Mouse (Mus musculus): ENCODE results near the gene Slc12a4. TPM values are rescaled to one million over a fixed set of nuclear protein-coding genes. Genes with fewer than 3 reads are reported as not detected.
A peak's percentile ranks its signal among the peaks of the same experiment; 100 is the strongest.

Gene Slc12a4
- polyA plus RNA-seq, 1 experiment from 2014 or later = 21.8 TPM

DNA sequence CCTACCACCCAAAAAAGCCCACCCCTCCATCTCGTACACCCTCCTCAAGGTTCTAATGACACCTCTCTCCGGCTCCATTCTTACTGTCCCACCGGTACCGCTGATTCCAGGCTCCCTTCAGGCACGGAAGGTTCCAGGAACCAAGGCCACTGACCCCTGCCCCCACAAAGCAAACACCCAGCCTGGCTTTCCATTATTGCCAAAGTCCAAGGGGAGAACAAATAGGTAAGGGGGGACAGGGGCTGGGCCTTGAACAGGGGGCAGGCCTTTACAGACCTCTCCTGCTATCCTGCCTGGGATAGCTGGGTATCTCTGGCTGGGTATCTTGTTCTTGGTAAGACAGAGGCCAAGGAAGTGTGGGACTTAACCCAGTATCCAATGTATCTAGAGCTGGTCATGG is 23.4 kb downstream of the Slc12a4 start:
- no peak for ATAC-seq (ENCODE audit: low FRiP score, low TSS enrichment)
- no peak overlapping the region for H3K4me2 ChIP-seq (replicated peaks; ENCODE audit: low read depth, low read length)
- H3K9ac ChIP-seq (ENCODE audit: low read depth, low read length) = no peak overlapping the region
- no peak overlapping the region for H3K27ac ChIP-seq (ENCODE audit: low read depth, low read length)
- H3K4me3 ChIP-seq (ENCODE audit: low read length) = no peak overlapping the region
- peaks cover 7% of the 10 kb centered on the region for H3K4me1 ChIP-seq (ENCODE audit: control insufficient read depth, insufficient read depth, low read length)
- peaks cover 49% of the 10 kb centered on the region for H3K36me3 ChIP-seq (ENCODE audit: control insufficient read depth, insufficient read depth, low read length)
- 96% methylated on average over 5 of the region's 5 CpGs for WGBS
- H3K27me3 ChIP-seq (ENCODE audit: control insufficient read depth, insufficient read depth, low read length) = no peaks in the 10 kb centered on the region
- no peaks in the 10 kb centered on the region for H3K9me3 ChIP-seq (ENCODE audit: control insufficient read depth, low read length)

DNA sequence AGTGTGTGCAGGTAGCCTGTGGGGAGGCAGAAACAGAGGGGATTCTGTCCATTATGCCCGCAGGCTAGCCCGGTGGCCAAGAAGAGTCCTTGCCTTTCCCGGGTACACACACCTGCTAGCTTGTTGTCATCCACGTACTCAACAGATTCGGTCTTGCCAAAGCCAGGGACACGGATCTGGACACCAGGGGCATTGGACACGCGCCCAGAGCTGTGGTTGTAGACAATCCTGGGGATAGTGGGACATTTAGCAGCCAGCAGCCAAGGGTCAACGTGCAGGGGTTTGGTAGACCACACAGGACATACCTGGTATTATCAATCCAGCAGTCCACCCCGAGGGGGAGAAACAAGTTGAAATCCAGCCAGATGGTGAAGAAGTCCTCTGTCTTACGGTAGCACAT is 23.9 kb downstream of the Slc12a4 start:
- no peak overlapping the region for H3K27ac ChIP-seq (ENCODE audit: low read depth, low read length)
- no peak overlapping the region for H3K4me2 ChIP-seq (replicated peaks; ENCODE audit: low read depth, low read length)
- ATAC-seq (ENCODE audit: low FRiP score, low TSS enrichment) = no peak
- H3K27me3 ChIP-seq (ENCODE audit: control insufficient read depth, insufficient read depth, low read length) = no peaks in the 10 kb centered on the region
- H3K4me1 ChIP-seq (ENCODE audit: control insufficient read depth, insufficient read depth, low read length) = peaks cover 7% of the 10 kb centered on the region
- 93% methylated on average over 11 of the region's 11 CpGs for WGBS
- H3K36me3 ChIP-seq (ENCODE audit: control insufficient read depth, insufficient read depth, low read length) = peaks cover 44% of the 10 kb centered on the region
- H3K4me3 ChIP-seq (ENCODE audit: low read length) = no peak overlapping the region
- no peak overlapping the region for H3K9ac ChIP-seq (ENCODE audit: low read depth, low read length)
- H3K9me3 ChIP-seq (ENCODE audit: control insufficient read depth, low read length) = no peaks in the 10 kb centered on the region

DNA sequence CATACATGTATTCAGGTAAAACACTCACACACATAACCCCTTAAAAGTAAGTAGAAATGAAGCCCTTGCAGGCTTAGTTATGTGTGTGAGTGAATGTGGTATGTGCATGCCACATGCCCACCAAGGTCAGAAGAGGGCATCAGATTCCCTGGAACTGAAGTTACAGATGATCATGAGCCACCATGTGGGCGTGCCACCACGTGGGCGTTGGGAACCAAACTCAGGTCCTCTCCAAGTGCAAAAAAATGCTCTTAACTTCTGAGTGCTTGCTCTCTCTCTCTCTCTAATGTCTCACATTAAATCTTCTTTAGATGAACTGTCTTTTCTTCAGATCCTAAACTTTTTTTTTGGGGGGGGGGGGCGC is 27.6 kb downstream of the Slc12a4 start, which contains the start of gene Psmb10:
Gene Psmb10, minus strand, starts transcription at position 139 of the 364 bp plus-strand sequence.
- Histone ChIP-seq H3K4me2 (replicated peaks; ENCODE audit: low read depth, low read length) (peak within 1 kb of the TSS; percentile 96), H3K4me1 (ENCODE audit: control insufficient read depth, insufficient read depth, low read length) (peaks cover 11% of the 10 kb centered on the region), H3K9me3 (ENCODE audit: control insufficient read depth, low read length) (no peaks in the 10 kb centered on the region), H3K9ac (ENCODE audit: low read depth, low read length) (peak within 1 kb of the TSS; percentile 76), H3K27ac (ENCODE audit: low read depth, low read length) (peak within 1 kb of the TSS; percentile 83), H3K27me3 (ENCODE audit: control insufficient read depth, insufficient read depth, low read length) (no peaks in the 10 kb centered on the region), H3K36me3 (ENCODE audit: control insufficient read depth, insufficient read depth, low read length) (peaks cover 13% of the 10 kb centered on the region), H3K4me3 (ENCODE audit: low read length) (peak within 1 kb of the TSS; percentile 67)
- WGBS = 32% methylated on average over 4 of the region's 4 CpGs
- no peak for ATAC-seq (ENCODE audit: low FRiP score, low TSS enrichment)

DNA sequence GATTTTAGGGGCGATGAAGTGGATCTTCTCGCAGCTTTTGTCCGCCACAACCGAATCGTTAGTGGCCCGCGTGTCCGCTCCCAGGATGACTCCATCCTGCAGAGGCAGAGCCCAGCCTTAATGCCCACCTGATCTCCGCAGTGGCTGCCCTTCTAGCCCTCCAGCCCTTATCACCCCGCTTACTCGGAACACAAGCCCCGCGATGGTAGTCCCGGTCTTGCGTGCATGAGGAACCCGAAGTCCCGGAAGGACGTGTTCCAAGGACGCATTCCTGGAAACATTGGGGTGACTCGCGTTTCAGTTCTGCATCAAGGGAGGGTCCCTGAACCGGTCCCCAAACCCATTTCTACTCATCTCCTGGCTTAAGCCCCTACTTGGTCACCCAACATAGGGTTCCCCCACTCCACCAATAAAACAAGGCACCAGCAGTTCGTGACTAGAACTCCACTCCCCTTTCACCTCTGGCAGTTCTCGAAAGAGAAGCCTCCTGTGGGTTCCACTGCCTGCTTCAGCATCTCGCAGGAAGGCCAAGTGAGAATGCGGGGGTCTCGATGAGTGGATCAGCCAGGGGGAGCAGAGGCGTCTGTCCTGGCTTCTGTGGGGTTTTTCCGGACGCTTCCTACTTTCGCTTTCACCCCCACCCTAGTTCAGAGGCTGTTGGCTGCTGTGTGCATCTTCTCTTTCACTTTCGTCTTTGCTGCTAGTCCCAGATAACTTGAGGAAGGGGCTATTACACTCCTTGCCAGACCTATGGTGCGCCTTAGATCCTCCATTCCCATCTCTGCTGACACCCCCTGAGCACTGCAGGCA is 28.2 kb downstream of the Slc12a4 start:
- ATAC-seq (ENCODE audit: low FRiP score, low TSS enrichment) = peak; percentile 46
- Histone ChIP-seq H3K27ac (ENCODE audit: low read depth, low read length) (peak overlapping the region; percentile 83), H3K4me2 (replicated peaks; ENCODE audit: low read depth, low read length) (peak overlapping the region; percentile 96), H3K9me3 (ENCODE audit: control insufficient read depth, low read length) (no peaks in the 10 kb centered on the region), H3K36me3 (ENCODE audit: control insufficient read depth, insufficient read depth, low read length) (peaks cover 10% of the 10 kb centered on the region), H3K27me3 (ENCODE audit: control insufficient read depth, insufficient read depth, low read length) (no peaks in the 10 kb centered on the region), H3K4me3 (ENCODE audit: low read length) (peak overlapping the region; percentile 67), H3K9ac (ENCODE audit: low read depth, low read length) (peak overlapping the region; percentile 76), H3K4me1 (ENCODE audit: control insufficient read depth, insufficient read depth, low read length) (peaks cover 11% of the 10 kb centered on the region)
- under 1% methylated on average over 33 of the region's 33 CpGs for WGBS

DNA sequence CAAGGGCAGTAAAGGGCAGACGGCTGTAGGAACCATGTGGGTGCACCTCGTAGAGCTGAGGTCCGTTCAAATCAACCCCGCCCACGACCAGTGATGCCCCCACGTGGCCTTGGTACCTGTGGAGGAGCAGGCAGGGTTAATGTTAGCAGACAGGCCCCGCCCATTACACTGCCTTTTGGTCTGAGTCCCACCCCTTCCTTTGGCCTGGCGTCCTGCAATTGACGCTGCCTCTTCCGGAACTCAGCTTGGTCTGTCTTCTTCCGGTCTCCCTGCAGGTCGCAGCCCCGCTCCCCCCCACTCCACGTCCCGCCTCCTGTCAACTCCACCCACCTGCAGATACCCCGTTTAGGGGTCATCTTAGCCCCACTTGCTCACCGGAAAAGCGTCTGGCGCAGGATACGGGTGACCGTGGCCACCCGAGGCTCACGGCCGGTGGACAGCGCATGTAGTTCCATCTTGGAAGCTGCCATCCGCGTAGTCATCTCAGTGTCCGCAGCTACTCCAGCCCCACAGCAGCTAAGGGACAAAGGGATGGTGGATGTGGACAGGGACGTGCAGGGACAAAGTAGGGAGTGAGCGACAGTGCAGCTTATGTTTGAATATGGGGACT is 28.9 kb downstream of the Slc12a4 start:
- WGBS = under 1% methylated on average over 30 of the region's 30 CpGs
- H3K4me1 ChIP-seq (ENCODE audit: control insufficient read depth, insufficient read depth, low read length) = peaks cover 11% of the 10 kb centered on the region
- ATAC-seq (ENCODE audit: low FRiP score, low TSS enrichment) = peak; percentile 92
- peaks cover 11% of the 10 kb centered on the region for H3K36me3 ChIP-seq (ENCODE audit: control insufficient read depth, insufficient read depth, low read length)
- peak overlapping the region; percentile 83 for H3K27ac ChIP-seq (ENCODE audit: low read depth, low read length)
- no peaks in the 10 kb centered on the region for H3K9me3 ChIP-seq (ENCODE audit: control insufficient read depth, low read length)
- H3K27me3 ChIP-seq (ENCODE audit: control insufficient read depth, insufficient read depth, low read length) = no peaks in the 10 kb centered on the region
- peak overlapping the region; percentile 67 for H3K4me3 ChIP-seq (ENCODE audit: low read length)
- H3K4me2 ChIP-seq (replicated peaks; ENCODE audit: low read depth, low read length) = peak overlapping the region; percentile 96
- H3K9ac ChIP-seq (ENCODE audit: low read depth, low read length) = peak overlapping the region; percentile 76

DNA sequence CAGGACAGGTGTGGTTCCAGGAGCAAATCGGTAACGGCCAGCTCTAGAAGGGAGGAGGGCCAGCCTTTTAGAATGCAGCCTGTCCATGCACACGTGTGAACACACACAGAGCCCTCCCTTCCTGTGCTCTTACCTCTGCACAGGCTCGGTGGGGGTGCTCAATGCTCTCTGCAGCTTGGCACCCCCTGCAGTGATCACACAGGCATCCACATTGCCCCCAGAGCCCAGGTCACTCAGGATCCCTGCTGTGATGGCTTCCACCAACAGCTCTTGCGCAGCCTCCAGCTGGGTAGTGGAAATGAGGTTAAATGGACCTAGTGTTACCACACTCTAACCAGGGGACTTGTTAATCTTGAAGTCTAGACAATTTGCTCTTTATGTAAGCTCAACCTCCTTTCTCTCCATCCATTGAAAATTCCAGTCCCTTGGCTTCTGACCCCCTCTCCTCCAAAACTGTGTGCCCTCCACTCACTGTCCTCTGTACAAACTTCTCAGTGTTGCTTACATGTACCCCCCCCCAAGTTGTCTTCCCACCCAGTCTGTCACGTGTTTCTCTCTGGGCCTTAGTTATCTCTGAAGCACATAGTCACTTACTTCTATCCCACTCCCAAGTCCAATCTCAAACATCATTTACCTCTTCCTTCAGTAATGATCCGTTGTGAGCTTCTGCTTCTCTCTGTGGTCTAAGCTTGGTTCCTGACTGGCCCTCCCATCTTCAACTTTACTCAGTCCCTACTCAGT is 29.9 kb downstream of the Slc12a4 start:
- Histone ChIP-seq H3K27me3 (ENCODE audit: control insufficient read depth, insufficient read depth, low read length) (no peaks in the 10 kb centered on the region), H3K27ac (ENCODE audit: low read depth, low read length) (no peak overlapping the region; the same call in 1 of the 2 replicates), H3K9ac (ENCODE audit: low read depth, low read length) (peak overlapping the region; percentile 76), H3K36me3 (ENCODE audit: control insufficient read depth, insufficient read depth, low read length) (peaks cover 15% of the 10 kb centered on the region), H3K4me1 (ENCODE audit: control insufficient read depth, insufficient read depth, low read length) (peaks cover 11% of the 10 kb centered on the region), H3K9me3 (ENCODE audit: control insufficient read depth, low read length) (no peaks in the 10 kb centered on the region), H3K4me3 (ENCODE audit: low read length) (peak overlapping the region; percentile 67), H3K4me2 (replicated peaks; ENCODE audit: low read depth, low read length) (peak overlapping the region; percentile 96)
- WGBS = 33% methylated on average over 7 of the region's 7 CpGs
- ATAC-seq (ENCODE audit: low FRiP score, low TSS enrichment) = no peak

- no peak overlapping the region for H3K4me3 ChIP-seq (ENCODE audit: low read length)
- ATAC-seq (ENCODE audit: low FRiP score, low TSS enrichment) = no peak
These were observed 30.8 kb downstream of the Slc12a4 start for GRCm38 (mm10) chr8:105935105-105935504.

GRCm38 (mm10) chr8:105933762-105934161 is 32.1 kb downstream of the Slc12a4 start, which contains the start of gene Ctrl:
Gene Ctrl, minus strand, starts transcription at chr8:105933862.
- H3K4me2 ChIP-seq (replicated peaks; ENCODE audit: low read depth, low read length) = no peak within 1 kb of the TSS
- ATAC-seq (ENCODE audit: low FRiP score, low TSS enrichment) = no peak
- 91% methylated on average over 2 of the region's 2 CpGs for WGBS
- no peaks in the 10 kb centered on the region for H3K9me3 ChIP-seq (ENCODE audit: control insufficient read depth, low read length)
- no peak within 1 kb of the TSS for H3K9ac ChIP-seq (ENCODE audit: low read depth, low read length)
- peaks cover 31% of the 10 kb centered on the region for H3K36me3 ChIP-seq (ENCODE audit: control insufficient read depth, insufficient read depth, low read length)
- H3K4me3 ChIP-seq (ENCODE audit: low read length) = no peak within 1 kb of the TSS
- no peak within 1 kb of the TSS for H3K27ac ChIP-seq (ENCODE audit: low read depth, low read length)
- H3K27me3 ChIP-seq (ENCODE audit: control insufficient read depth, insufficient read depth, low read length) = no peaks in the 10 kb centered on the region
- peaks cover 11% of the 10 kb centered on the region for H3K4me1 ChIP-seq (ENCODE audit: control insufficient read depth, insufficient read depth, low read length)

More at GRCm38 (mm10) chr8:105935105-105935504, 30.8 kb downstream of the Slc12a4 start:
- Histone ChIP-seq H3K9ac (ENCODE audit: low read depth, low read length) (no peak overlapping the region), H3K27me3 (ENCODE audit: control insufficient read depth, insufficient read depth, low read length) (no peaks in the 10 kb centered on the region), H3K27ac (ENCODE audit: low read depth, low read length) (no peak overlapping the region), H3K9me3 (ENCODE audit: control insufficient read depth, low read length) (no peaks in the 10 kb centered on the region), H3K4me2 (replicated peaks; ENCODE audit: low read depth, low read length) (no peak overlapping the region), H3K4me1 (ENCODE audit: control insufficient read depth, insufficient read depth, low read length) (peaks cover 11% of the 10 kb centered on the region), H3K36me3 (ENCODE audit: control insufficient read depth, insufficient read depth, low read length) (peaks cover 18% of the 10 kb centered on the region)
- WGBS = 83% methylated on average over 6 of the region's 6 CpGs

All from kidney, embryonic 14.5 days (tissue).